Mouse (Mus musculus) gastrocnemius, adult 8-10 months (tissue): ENCODE measurements around the gene Myom1. TPM values are rescaled to one million over a fixed set of nuclear protein-coding genes. Genes with fewer than 3 reads are reported as not detected.
A peak's percentile ranks its signal among the peaks of the same experiment; 100 is the strongest.

Source experiments
- DNase-seq, 2 experiments: peaks; one replicate each; pipeline ENCODE4 v3.0.0; 2022; ENCODE audit warnings: low spot score in 2 of 2
- total RNA-seq, 4 experiments: library from RNA; stranded (reverse); gene quantifications; 2 replicates each; pipeline ENCODE4 v1.2.4; 2022

Myom1 gene
- total RNA-seq, 4 experiments from 2014 or later = 1,304 to 1,591 (median 1,439) TPM

DNA sequence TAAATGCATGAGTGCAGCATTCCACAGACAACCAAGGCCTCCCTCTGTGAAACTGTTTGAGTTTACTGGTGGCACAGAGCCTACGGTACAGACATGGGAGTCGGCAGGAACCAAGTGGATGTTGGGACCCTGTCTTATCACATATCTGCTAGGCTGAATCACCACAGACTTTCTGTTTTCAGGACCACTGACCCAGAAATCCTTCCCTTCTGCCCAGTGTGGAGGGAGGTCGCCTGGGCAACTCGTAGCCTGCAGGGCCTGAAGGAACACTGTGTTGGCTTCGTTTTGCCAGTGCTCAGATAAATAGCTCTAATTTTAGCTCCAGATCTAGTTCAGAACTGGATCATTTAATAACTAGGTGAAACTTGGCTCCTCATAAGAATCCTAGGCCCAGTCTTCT, 12.5 kb downstream of the Myom1 start:
- DNase-seq = no peak

GRCm38 (mm10) chr17:71017457-71017998, 15.1 kb downstream of the Myom1 start:
- no peak for DNase-seq

DNA sequence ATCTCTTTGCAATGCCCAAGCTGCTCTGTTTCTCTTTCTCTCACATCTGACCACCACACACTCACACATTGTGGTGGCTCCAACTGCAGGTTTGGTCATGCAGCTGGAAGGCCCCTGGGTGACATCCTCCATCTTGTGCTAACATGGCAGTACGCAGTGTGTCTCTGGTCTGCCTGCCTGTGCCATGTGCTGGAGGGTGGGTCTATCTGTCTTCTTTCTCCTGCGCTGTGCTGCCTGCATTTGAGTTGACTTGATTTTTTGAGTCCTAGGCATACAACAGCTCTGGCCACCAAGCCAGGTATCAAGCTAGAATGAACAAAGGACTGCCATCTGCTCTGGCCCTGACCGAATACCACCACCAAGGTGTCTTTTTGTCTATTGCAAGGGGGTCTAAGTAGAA, 15.7 kb downstream of the Myom1 start:
- DNase-seq = no peak

- no peak for DNase-seq
Measured at GRCm38 (mm10) chr17:71018616-71019308, 16.3 kb downstream of the Myom1 start.

- DNase-seq = peak in 1 of 2 experiments; percentile 57
Measured at GRCm38 (mm10) chr17:71019309-71019655, 16.8 kb downstream of the Myom1 start.

DNA sequence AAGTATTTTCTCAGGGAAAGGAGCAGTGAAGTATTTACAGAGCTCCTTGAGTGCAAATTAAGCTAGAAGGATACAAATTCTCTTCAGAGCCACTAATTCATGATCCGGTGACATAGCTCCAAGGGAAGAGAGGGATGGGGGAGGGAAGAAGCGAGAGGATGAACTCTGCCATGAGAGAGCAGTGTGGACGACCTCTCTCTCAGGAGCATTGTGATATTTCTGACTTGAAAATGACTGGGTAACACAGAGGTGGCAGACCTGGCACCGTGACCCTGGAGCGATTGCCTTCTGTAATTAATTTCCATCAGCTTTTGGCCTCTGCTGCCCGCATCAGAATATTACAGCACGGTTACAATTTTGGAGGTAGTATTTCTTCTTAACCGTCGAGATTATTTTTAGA, 17.4 kb downstream of the Myom1 start:
- no peak for DNase-seq

- no peak for DNase-seq
Measured at GRCm38 (mm10) chr17:71022841-71023240, 20.4 kb downstream of the Myom1 start.

DNA sequence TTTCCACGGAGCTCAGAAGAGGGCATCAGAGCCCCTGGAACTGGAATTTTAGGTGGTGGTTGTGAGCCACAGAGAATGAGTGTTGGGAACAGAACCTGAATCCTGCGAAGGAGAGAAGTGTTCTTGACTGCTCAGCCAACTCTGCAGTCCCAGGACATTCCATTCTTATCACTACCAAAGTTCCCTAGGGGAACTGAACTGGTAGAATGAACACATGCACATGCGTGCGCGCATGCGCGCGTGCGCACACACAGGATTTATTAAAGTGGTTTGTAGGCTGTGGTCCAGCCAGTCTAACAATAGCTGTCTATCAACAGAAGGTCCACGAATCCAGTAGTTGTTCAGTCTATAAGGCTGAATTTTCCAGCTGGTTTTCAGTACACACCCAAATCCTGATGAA, 21.6 kb downstream of the Myom1 start:
- no peak for DNase-seq

- DNase-seq = no peak
Measured at GRCm38 (mm10) chr17:71025922-71026321, 23.5 kb downstream of the Myom1 start.

DNA sequence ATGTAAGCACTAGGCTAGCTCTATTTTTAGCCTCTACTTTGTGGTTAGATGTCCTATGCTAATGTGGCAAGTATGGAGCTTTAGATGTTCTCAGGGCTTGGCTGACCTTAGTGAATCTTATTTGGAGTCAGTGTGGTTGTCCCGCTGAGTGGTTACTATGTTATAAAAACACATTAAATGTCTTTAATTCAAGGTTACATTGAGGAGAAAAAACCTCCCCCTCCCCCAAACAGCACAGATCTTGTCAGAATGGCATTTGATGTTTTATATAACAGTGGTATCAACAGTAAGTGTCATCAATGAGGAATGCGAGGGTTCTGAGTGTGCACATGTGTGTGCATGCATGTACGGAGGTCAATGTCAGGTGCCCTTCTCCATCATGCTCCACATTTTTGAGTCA, 24.8 kb downstream of the Myom1 start:
- no peak for DNase-seq

- no peak for DNase-seq
Measured at GRCm38 (mm10) chr17:71032719-71033118, 30.3 kb downstream of the Myom1 start.

DNA sequence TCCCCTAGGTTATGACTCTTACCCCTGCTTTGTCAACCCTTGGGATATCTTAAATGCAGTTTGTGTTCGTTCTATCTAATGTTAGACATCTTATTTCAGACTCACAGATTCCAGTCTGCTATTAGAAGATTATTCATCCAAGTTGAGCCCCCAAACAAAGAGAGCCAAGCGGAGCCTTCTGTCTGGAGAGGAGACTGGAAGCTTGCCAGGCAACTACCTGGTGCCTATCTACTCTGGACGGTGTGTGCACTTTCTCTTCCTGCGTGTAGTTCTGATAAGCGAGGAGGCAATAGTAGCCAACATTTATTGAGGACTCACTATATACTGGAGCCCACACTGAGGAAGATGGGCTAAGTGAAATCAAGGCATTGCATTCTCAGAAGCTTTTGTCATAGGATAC, 32.0 kb downstream of the Myom1 start:
- DNase-seq = no peak

DNA sequence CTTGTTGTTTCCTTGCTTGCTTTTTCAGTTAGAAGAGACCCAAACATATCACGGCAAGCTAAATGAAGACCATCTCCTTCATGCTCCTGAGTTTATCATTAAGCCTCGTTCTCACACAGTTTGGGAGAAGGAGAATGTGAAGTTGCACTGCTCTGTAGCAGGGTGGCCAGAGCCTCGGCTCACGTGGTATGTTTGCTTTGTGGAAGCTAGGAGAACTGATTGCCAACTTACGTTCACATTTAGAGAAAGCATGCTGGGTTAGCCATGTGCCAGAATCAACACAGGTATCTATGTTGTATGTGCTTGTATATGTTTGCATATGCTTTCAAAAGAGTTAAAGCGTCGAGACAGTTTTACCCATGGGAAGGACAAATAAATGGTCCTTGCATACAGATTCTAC, 34.8 kb downstream of the Myom1 start:
- no peak for DNase-seq

GRCm38 (mm10) chr17:71038812-71039211, 36.4 kb downstream of the Myom1 start:
- DNase-seq = peak; percentile 60 to 81

DNA sequence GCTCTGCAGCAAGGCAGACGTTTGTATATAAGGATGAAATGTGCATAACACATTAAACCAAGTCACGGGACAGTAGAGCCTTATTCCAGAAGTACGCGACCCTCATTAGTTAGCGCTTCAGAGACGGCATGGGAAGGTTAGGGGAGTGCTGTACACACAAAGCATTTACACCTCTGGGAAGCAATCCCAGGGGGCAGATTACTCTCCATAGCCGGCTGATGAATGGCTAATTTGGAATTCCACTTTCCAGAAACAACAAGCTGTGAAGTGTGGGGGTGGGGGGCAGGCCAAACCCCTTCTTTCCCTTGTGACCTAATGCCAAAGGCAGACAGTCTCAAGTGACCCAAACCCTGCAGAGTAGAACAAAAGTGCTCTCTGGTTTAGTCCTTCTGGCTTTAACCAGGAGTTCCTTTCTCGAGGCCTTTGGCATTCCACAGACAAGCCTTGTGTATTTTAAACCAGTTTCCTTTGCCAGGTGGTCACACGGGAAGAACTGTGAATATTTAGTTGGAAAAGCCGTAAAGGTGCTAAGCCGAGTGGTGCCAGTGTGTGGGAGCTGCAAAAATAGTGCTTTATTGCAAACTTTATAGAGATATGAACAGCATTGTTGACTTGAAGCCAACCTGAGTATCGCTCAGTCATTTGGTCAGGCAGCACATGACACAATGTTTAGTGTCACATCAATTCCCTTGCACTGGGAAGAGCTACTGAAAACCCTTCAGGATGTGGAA, 37.6 kb downstream of the Myom1 start:
- DNase-seq = no peak

DNA sequence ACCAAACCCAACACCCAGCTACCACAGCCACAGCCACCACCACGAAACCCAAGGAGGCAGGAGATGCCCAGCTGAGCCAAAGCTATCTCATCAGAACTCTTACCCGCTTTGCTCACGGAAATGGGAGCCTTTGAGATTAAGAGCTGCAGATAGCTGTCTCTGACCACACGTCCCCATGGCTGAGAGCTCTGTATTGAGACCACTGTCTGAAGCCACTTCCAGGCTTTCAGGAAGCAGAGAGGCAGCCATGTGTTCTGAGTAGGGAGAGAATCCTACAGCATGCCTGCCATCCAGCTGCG, 38.1 kb downstream of the Myom1 start:
- DNase-seq = no peak

GRCm38 (mm10) chr17:71042645-71043044, 40.2 kb downstream of the Myom1 start:
- no peak for DNase-seq

DNA sequence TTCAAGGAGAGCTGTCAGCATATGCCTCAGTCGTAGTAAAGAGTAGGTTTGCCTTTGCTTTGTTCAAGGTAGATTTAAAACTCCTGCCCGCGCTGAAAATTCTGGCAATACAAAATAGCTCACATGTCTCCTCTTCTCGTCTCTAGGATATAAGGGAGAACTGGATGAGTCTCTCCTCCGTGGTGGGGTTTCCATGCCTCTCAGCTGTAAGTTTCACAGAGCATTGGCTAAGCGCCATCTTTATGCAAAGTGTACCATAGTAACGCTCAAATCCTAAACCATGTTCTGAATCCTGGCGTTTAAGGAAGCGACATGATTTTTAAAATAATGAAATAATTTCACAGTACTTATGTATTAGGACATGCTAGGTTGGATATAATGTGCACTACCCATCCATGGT, 43.2 kb downstream of the Myom1 start:
- no peak for DNase-seq

DNA sequence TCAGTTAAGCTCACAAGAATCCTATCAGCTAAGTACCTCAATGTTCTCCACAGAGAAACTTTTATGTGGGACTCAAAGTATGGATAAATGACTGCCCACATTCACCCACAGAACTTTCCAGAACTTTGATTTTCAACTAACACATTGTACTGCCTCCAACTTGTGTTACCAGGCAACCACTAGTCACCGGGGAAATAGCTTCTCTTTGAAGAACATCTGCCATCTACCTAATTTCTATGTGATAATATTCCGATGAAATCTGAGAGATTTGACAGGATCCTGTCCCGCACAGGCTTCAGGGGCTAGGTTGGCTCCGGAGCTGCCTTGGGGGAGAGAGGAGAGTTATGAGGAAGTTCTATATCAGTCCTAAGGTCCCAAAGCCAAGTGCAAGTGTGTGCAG, 44.4 kb downstream of the Myom1 start:
- DNase-seq = no peak

DNA sequence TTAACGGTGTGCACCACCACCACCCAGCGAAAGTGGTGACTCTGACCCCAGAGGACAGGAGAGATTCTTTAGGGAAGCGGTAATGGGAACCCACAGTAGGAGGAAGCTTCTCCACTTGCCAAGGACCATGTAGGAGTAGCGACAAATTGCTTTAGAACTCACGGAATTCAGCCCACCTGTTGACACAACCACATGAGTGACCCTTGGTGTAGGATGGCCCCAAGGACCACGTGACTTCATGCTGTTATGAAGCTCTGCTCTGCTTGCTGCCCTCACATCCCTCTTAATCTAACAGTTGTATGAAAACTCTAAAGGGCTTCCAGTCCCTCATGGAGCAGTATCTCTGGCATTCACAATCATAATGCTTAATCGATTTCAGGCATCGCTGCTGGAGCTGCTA, 46.9 kb downstream of the Myom1 start:
- no peak for DNase-seq

DNA sequence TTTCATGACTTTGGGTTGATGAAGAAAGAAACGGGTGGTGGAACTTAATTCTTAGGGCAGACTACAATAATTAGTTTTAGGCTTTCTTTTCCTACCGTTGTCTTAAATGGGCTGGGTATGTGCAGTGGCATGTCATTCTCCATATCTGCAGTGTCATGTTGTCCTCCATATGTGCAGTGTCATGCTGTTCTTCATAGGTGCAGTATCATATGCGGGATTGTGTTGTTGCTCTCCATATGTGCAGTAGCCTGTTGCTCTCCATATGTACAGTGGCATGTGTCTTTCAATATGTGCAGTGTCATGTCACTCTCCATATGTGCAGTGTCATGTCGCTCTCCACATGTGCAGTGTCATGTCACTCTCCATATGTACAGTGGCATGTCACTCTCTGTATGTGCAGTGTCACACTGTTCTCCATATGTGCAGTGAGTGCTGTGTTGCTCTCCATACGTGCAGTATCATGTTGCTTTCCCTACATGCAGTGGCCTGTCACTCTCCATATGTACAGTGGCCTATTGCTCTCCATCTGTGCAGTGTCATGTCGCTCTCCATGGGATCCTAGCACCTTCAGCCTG, 50.8 kb downstream of the Myom1 start:
- DNase-seq = no peak

DNA sequence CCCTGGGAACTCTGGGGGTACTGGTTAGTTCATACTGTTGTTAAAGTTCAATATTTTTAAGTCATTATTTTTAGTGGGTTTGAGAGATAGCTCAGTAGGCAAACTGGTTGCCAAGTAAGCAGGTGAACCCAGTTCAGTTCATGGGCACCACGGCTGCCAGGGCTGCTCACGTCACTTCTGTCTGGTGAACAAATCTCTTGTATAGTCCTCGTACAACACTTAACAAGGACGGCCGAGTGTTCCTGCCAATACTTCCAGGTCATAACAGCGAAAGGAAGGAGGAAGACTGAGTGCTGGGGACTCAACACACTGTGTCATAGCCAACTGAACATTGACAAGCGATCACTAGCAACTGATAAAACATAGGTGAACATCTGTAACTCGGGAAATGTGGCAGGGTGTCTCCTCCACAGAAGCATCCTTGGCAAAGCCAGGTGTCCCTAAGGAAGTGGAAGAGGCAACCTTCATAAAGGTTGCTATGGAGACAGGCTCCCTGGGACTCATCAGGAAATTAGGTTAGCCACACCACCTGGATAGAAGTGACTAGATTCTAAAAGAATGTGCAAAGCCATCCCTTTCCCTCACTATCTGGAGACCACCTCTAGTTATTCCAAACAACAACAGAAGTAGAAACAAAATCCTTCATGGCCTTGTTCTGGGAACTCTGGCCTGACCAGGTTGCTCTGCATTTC, 52.9 kb downstream of the Myom1 start:
- DNase-seq = no peak
